Mouse (Mus musculus): ENCODE data around the gene Usp50. TPM values are rescaled to one million over a fixed set of nuclear protein-coding genes. Genes with fewer than 3 reads are reported as not detected.

The Usp50 gene
- total RNA-seq, 2 experiments from 2014 or later, result not detected

DNA sequence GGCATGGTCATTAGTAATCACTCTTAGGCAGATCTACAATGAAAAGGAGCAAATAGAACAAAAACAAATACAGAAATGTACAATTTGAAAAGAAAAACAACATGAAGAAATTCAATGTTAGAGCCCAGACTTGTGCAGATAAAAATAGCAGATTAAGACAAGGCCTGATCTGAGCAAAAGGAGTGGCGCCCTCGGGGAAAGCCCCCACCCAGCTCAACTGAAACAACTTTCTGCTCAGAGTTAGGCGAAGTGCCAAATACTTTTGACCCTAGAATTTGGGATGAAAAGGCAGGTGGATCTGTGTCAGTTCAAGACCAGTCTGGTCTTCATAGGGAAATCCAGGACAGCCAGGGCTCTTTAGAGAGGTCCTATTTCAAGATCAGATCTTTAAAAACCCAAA lies 117.3 kb downstream of the Usp50 start:
- no peak for DNase-seq

DNA sequence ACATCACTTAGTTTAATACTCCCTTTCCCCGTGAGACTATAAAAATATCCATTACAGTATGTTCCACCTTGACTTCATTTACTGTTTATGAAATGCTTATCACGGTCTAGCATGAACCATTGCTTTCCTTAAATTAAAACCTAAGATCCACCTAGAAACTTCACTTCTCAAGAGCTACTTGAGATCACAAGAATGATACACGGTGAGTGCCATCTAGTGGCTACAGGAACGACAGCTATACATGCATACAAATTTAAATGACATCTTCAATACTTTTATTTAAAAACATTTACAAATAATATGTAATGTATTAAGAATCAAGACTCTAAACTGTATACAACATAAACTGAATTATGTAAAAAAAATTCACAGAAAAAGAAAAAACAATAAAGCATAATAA lies 119.8 kb downstream of the Usp50 start:
- DNase-seq, result no peak

Other genes starting within 250 kb of the Usp50 start
- gene Slc27a2, start 231.1 kb downstream of the Usp50 start, total RNA-seq (2021), result not detected
- gene Hdc, start 164.2 kb downstream of the Usp50 start, total RNA-seq (2021), result 1 to 10 TPM in 1 of 2 experiments, under 1 TPM in 1; 0.13 to 1.3 TPM
- gene Gabpb1, start 107.1 kb downstream of the Usp50 start, total RNA-seq (2021), result 1 to 10 TPM; 6.2 to 6.3 TPM
- 10 to 100 TPM; 14.9 to 16.2 TPM for gene Usp8, start 76.1 kb downstream of the Usp50 start, total RNA-seq (2021)
- gene Trpm7, start 92.8 kb upstream of the Usp50 start, total RNA-seq (2021), result 10 to 100 TPM; 21.7 to 23.5 TPM
- gene Sppl2a, start 149.8 kb upstream of the Usp50 start, total RNA-seq (2021), result 10 to 100 TPM; 58.6 TPM
- 1 to 10 TPM; 7.4 to 7.6 TPM for gene Ap4e1, start 225.2 kb upstream of the Usp50 start, total RNA-seq (2021)

All from gastrocnemius, postnatal 25 days (tissue).